Mouse (Mus musculus): ENCODE results near the gene Nedd9.

Gene Nedd9

GRCm38 (mm10) chr13:41410191-41411074, 76.7 kb downstream of the Nedd9 start:
- DNase-seq (ENCODE audit: low read depth, low spot score) = no peak

GRCm38 (mm10) chr13:41409291-41409690, 77.9 kb downstream of the Nedd9 start:
- DNase-seq (ENCODE audit: low read depth, low spot score) = no peak

- no peak for DNase-seq (ENCODE audit: low read depth, low spot score)
These were observed 78.7 kb downstream of the Nedd9 start for GRCm38 (mm10) chr13:41408374-41408952.

GRCm38 (mm10) chr13:41405009-41405408, 82.2 kb downstream of the Nedd9 start:
- DNase-seq (ENCODE audit: low read depth, low spot score) = no peak

GRCm38 (mm10) chr13:41403838-41404237, 83.3 kb downstream of the Nedd9 start:
- no peak for DNase-seq (ENCODE audit: low read depth, low spot score)

GRCm38 (mm10) chr13:41402441-41403003, 84.6 kb downstream of the Nedd9 start:
- no peak for DNase-seq (ENCODE audit: low read depth, low spot score)

- no peak for DNase-seq (ENCODE audit: low read depth, low spot score)
These were observed 85.4 kb downstream of the Nedd9 start for GRCm38 (mm10) chr13:41401775-41402174.

- no peak for DNase-seq (ENCODE audit: low read depth, low spot score)
These were observed 86.9 kb downstream of the Nedd9 start for GRCm38 (mm10) chr13:41400289-41400688.

- DNase-seq (ENCODE audit: low read depth, low spot score) = no peak
These were observed 95.0 kb downstream of the Nedd9 start for GRCm38 (mm10) chr13:41392191-41392590.

GRCm38 (mm10) chr13:41390698-41391097, 96.5 kb downstream of the Nedd9 start:
- DNase-seq (ENCODE audit: low read depth, low spot score) = no peak

- no peak for DNase-seq (ENCODE audit: low read depth, low spot score)
These were observed 100.6 kb downstream of the Nedd9 start for GRCm38 (mm10) chr13:41386581-41386980.

- no peak for DNase-seq (ENCODE audit: low read depth, low spot score)
These were observed 102.3 kb downstream of the Nedd9 start for GRCm38 (mm10) chr13:41384896-41385295.

- no peak for DNase-seq (ENCODE audit: low read depth, low spot score)
These were observed 104.5 kb downstream of the Nedd9 start for GRCm38 (mm10) chr13:41382635-41383034.

- DNase-seq (ENCODE audit: low read depth, low spot score) = peak; percentile 72
These were observed 105.2 kb downstream of the Nedd9 start for GRCm38 (mm10) chr13:41381806-41382546.

GRCm38 (mm10) chr13:41381041-41381805, 105.9 kb downstream of the Nedd9 start:
- peak; percentile 78 for DNase-seq (ENCODE audit: low read depth, low spot score)

GRCm38 (mm10) chr13:41379951-41380465, 107.2 kb downstream of the Nedd9 start:
- DNase-seq (ENCODE audit: low read depth, low spot score) = no peak

- DNase-seq (ENCODE audit: low read depth, low spot score) = no peak
These were observed 108.7 kb downstream of the Nedd9 start for GRCm38 (mm10) chr13:41378462-41378861.

GRCm38 (mm10) chr13:41377856-41378255, 109.3 kb downstream of the Nedd9 start:
- no peak for DNase-seq (ENCODE audit: low read depth, low spot score)

GRCm38 (mm10) chr13:41377011-41377431, 110.1 kb downstream of the Nedd9 start:
- DNase-seq (ENCODE audit: low read depth, low spot score) = no peak

- no peak for DNase-seq (ENCODE audit: low read depth, low spot score)
These were observed 111.1 kb downstream of the Nedd9 start for GRCm38 (mm10) chr13:41376111-41376510.

- no peak for DNase-seq (ENCODE audit: low read depth, low spot score)
These were observed 111.5 kb downstream of the Nedd9 start for GRCm38 (mm10) chr13:41375696-41376095.
